Mouse (Mus musculus): ENCODE measurements at regions not wholly inside any gene's neighbourhood (a gene's known extent, or its start where the extent isn't known, plus 50 kb on each side); places are given as distances from the start of the nearest gene placed in this dataset.
A peak's percentile ranks its signal among the peaks of the same experiment; 100 is the strongest.

- peaks cover 28% of the 10 kb centered on the region for H3K4me1 ChIP-seq
- WGBS: 79% methylated on average over 1 of the region's 1 CpGs
- no peak overlapping the region for H3K4me2 ChIP-seq (replicated peaks)
- H3K27ac ChIP-seq: no peak overlapping the region
- no peaks in the 10 kb centered on the region for H3K9me3 ChIP-seq
- no peaks in the 10 kb centered on the region for H3K27me3 ChIP-seq
- H3K4me3 ChIP-seq: no peak overlapping the region
- no peak for ATAC-seq (ENCODE audit: low FRiP score, low read depth)
- H3K9ac ChIP-seq: no peak overlapping the region
- no peaks in the 10 kb centered on the region for H3K36me3 ChIP-seq
Measured at GRCm38 (mm10) chr19:25922806-25923205, 250.6 kb downstream of the Dmrt2 start.

- Histone ChIP-seq H3K27ac (0 out of 2 replicates have a peak overlapping the region, but pooled peaks have one; percentile 49), H3K4me1 (peaks cover 34% of the 10 kb centered on the region), H3K27me3 (no peaks in the 10 kb centered on the region), H3K9me3 (no peaks in the 10 kb centered on the region), H3K4me2 (replicated peaks) (no peak overlapping the region), H3K9ac (no peak overlapping the region), H3K4me3 (no peak overlapping the region), H3K36me3 (no peaks in the 10 kb centered on the region)
- ATAC-seq (ENCODE audit: low FRiP score, low read depth): peak; percentile 57
- 30% methylated on average over 10 of the region's 10 CpGs for WGBS
Measured at GRCm38 (mm10) chr19:25923727-25924384, 251.6 kb downstream of the Dmrt2 start.

- no peaks in the 10 kb centered on the region for H3K27me3 ChIP-seq
- H3K36me3 ChIP-seq: no peaks in the 10 kb centered on the region
- H3K4me2 ChIP-seq (replicated peaks): no peak overlapping the region; the same call in 1 of the 2 replicates
- 0 out of 2 replicates have a peak, but pooled peaks have one; percentile 40 for ATAC-seq (ENCODE audit: low FRiP score, low read depth)
- peaks cover 34% of the 10 kb centered on the region for H3K4me1 ChIP-seq
- H3K27ac ChIP-seq: peak overlapping the region; percentile 49; the same call in 1 of the 2 replicates
- H3K9ac ChIP-seq: no peak overlapping the region
- WGBS: 32% methylated on average over 5 of the region's 5 CpGs
- H3K9me3 ChIP-seq: no peaks in the 10 kb centered on the region
- H3K4me3 ChIP-seq: no peak overlapping the region
Measured at GRCm38 (mm10) chr19:25924385-25924769, 252.2 kb downstream of the Dmrt2 start.

GRCm38 (mm10) chr19:25927220-25927619, 255.0 kb downstream of the Dmrt2 start:
- no peaks in the 10 kb centered on the region for H3K36me3 ChIP-seq
- 40% methylated on average over 9 of the region's 9 CpGs for WGBS
- H3K27me3 ChIP-seq: no peaks in the 10 kb centered on the region
- no peak overlapping the region for H3K4me3 ChIP-seq
- H3K4me2 ChIP-seq (replicated peaks): no peak overlapping the region
- no peaks in the 10 kb centered on the region for H3K9me3 ChIP-seq
- H3K27ac ChIP-seq: no peak overlapping the region
- ATAC-seq (ENCODE audit: low FRiP score, low read depth): no peak
- no peak overlapping the region for H3K9ac ChIP-seq
- H3K4me1 ChIP-seq: peaks cover 34% of the 10 kb centered on the region

GRCm38 (mm10) chr19:25937343-25937742, 265.1 kb downstream of the Dmrt2 start:
- no peaks in the 10 kb centered on the region for H3K36me3 ChIP-seq
- no peak for ATAC-seq (ENCODE audit: low FRiP score, low read depth)
- H3K27me3 ChIP-seq: no peaks in the 10 kb centered on the region
- no peak overlapping the region for H3K27ac ChIP-seq
- WGBS: 20% methylated on average over 9 of the region's 9 CpGs
- no peak overlapping the region for H3K9ac ChIP-seq
- H3K4me1 ChIP-seq: peaks cover 4% of the 10 kb centered on the region; the same call in 1 of the 2 replicates
- H3K4me3 ChIP-seq: no peak overlapping the region
- no peaks in the 10 kb centered on the region for H3K9me3 ChIP-seq
- no peak overlapping the region for H3K4me2 ChIP-seq (replicated peaks)

- Histone ChIP-seq H3K36me3 (no peaks in the 10 kb centered on the region), H3K9ac (no peak overlapping the region)
Measured at GRCm38 (mm10) chr19:25971210-25971609, 299.0 kb downstream of the Dmrt2 start.

GRCm38 (mm10) chr19:25975202-25975601, 303.0 kb downstream of the Dmrt2 start:
- Histone ChIP-seq H3K27me3 (no peaks in the 10 kb centered on the region), H3K9ac (no peak overlapping the region), H3K4me1 (peaks cover 10% of the 10 kb centered on the region), H3K4me3 (no peak overlapping the region), H3K9me3 (no peaks in the 10 kb centered on the region), H3K36me3 (no peaks in the 10 kb centered on the region), H3K27ac (no peak overlapping the region), H3K4me2 (replicated peaks) (no peak overlapping the region)
- ATAC-seq (ENCODE audit: low FRiP score, low read depth): no peak

More at GRCm38 (mm10) chr19:25971210-25971609, 299.0 kb downstream of the Dmrt2 start:
- Histone ChIP-seq H3K4me2 (replicated peaks) (no peak overlapping the region), H3K4me1 (peaks cover 14% of the 10 kb centered on the region), H3K4me3 (no peak overlapping the region), H3K27ac (no peak overlapping the region), H3K9me3 (no peaks in the 10 kb centered on the region), H3K27me3 (no peaks in the 10 kb centered on the region)
- 65% methylated on average over 5 of the region's 5 CpGs for WGBS
- no peak for ATAC-seq (ENCODE audit: low FRiP score, low read depth)

GRCm38 (mm10) chr19:25980308-25980707, 308.1 kb downstream of the Dmrt2 start:
- no peak for ATAC-seq (ENCODE audit: low FRiP score, low read depth)
- H3K36me3 ChIP-seq: no peaks in the 10 kb centered on the region
- H3K4me2 ChIP-seq (replicated peaks): no peak overlapping the region
- H3K4me3 ChIP-seq: no peak overlapping the region
- no peak overlapping the region for H3K9ac ChIP-seq
- H3K4me1 ChIP-seq: no peaks in the 10 kb centered on the region
- no peaks in the 10 kb centered on the region for H3K9me3 ChIP-seq
- H3K27me3 ChIP-seq: no peaks in the 10 kb centered on the region
- 82% methylated on average over 4 of the region's 4 CpGs for WGBS
- no peak overlapping the region for H3K27ac ChIP-seq

- H3K4me3 ChIP-seq: no peak overlapping the region
- no peak overlapping the region for H3K4me2 ChIP-seq (replicated peaks)
- no peaks in the 10 kb centered on the region for H3K9me3 ChIP-seq
- no peak overlapping the region for H3K9ac ChIP-seq
- H3K27me3 ChIP-seq: no peaks in the 10 kb centered on the region
- H3K36me3 ChIP-seq: no peaks in the 10 kb centered on the region
- peaks cover 8% of the 10 kb centered on the region for H3K4me1 ChIP-seq
- ATAC-seq (ENCODE audit: low FRiP score, low read depth): no peak
- H3K27ac ChIP-seq: no peak overlapping the region
- 42% methylated on average over 8 of the region's 8 CpGs for WGBS
Measured at GRCm38 (mm10) chr19:26014620-26015180, 342.5 kb downstream of the Dmrt2 start.

GRCm38 (mm10) chr19:26021141-26021540, 348.9 kb downstream of the Dmrt2 start:
- H3K9ac ChIP-seq: no peak overlapping the region
- no peaks in the 10 kb centered on the region for H3K27me3 ChIP-seq
- ATAC-seq (ENCODE audit: low FRiP score, low read depth): no peak
- H3K4me2 ChIP-seq (replicated peaks): no peak overlapping the region
- H3K9me3 ChIP-seq: no peaks in the 10 kb centered on the region
- H3K27ac ChIP-seq: no peak overlapping the region
- H3K36me3 ChIP-seq: no peaks in the 10 kb centered on the region
- no peak overlapping the region for H3K4me3 ChIP-seq
- WGBS: 51% methylated on average over 7 of the region's 7 CpGs
- peaks cover 4% of the 10 kb centered on the region; the same call in 1 of the 2 replicates for H3K4me1 ChIP-seq

- no peaks in the 10 kb centered on the region for H3K27me3 ChIP-seq
- H3K27ac ChIP-seq: no peak overlapping the region
- H3K4me3 ChIP-seq: no peak overlapping the region
- no peak overlapping the region for H3K9ac ChIP-seq
- no peaks in the 10 kb centered on the region for H3K36me3 ChIP-seq
- peaks cover 4% of the 10 kb centered on the region; the same call in 1 of the 2 replicates for H3K4me1 ChIP-seq
- peak; percentile 40; the same call in 1 of the 2 replicates for ATAC-seq (ENCODE audit: low FRiP score, low read depth)
- H3K9me3 ChIP-seq: no peaks in the 10 kb centered on the region
- WGBS: 71% methylated on average over 3 of the region's 3 CpGs
- no peak overlapping the region for H3K4me2 ChIP-seq (replicated peaks)
Measured at GRCm38 (mm10) chr19:26026103-26026502, 353.9 kb downstream of the Dmrt2 start.

GRCm38 (mm10) chr19:26037270-26037669, 365.1 kb downstream of the Dmrt2 start:
- Histone ChIP-seq H3K9ac (no peak overlapping the region), H3K9me3 (no peaks in the 10 kb centered on the region), H3K27me3 (0 out of 2 replicates have a peak, but pooled peaks cover 2% of the 10 kb centered on the region), H3K27ac (no peak overlapping the region), H3K36me3 (no peaks in the 10 kb centered on the region), H3K4me1 (peaks cover 4% of the 10 kb centered on the region; the same call in 1 of the 2 replicates), H3K4me2 (replicated peaks) (no peak overlapping the region), H3K4me3 (no peak overlapping the region)
- peak; percentile 61; the same call in 1 of the 2 replicates for ATAC-seq (ENCODE audit: low FRiP score, low read depth)
- WGBS: 7% methylated on average over 7 of the region's 7 CpGs
